Mouse (Mus musculus): ENCODE results near the gene Asgr1. TPM values are rescaled to one million over a fixed set of nuclear protein-coding genes. Genes with fewer than 3 reads are reported as not detected.

The Asgr1 gene
- polyA plus RNA-seq, 1 experiment from 2014 or later = 0.88 TPM

GRCm38 (mm10) chr11:70029130-70029801 is 24.6 kb upstream of the Asgr1 start:
- under 1% methylated on average over 20 of the region's 20 CpGs for WGBS
- ATAC-seq (replicated peaks; ENCODE audit: low FRiP score) = peak; percentile 93
- peaks cover 36% of the 10 kb centered on the region for H3K4me1 ChIP-seq (replicated peaks; ENCODE audit: control insufficient read depth, insufficient read depth, low read length)

GRCm38 (mm10) chr11:70029829-70030550 is 23.9 kb upstream of the Asgr1 start:
- DNase-seq (ENCODE audit: low spot score) (peak; percentile 69), ATAC-seq (replicated peaks; ENCODE audit: low FRiP score) (peak; percentile 38)
- no peaks in the 10 kb centered on the region for H3K9me3 ChIP-seq (ENCODE audit: control insufficient read depth, low read length)
- peaks cover 8% of the 10 kb centered on the region for H3K36me3 ChIP-seq (ENCODE audit: control insufficient read depth, insufficient read depth, low read length)
- H3K9ac ChIP-seq (ENCODE audit: low read length) = peak overlapping the region; percentile 49
- no peaks in the 10 kb centered on the region for H3K27me3 ChIP-seq (ENCODE audit: control insufficient read depth, insufficient read depth, low read length)
- H3K4me3 ChIP-seq (ENCODE audit: low read depth, low read length) = peak overlapping the region; percentile 14
- peak overlapping the region; percentile 83 for H3K27ac ChIP-seq (ENCODE audit: low read depth, low read length)
- WGBS = 34% methylated on average over 11 of the region's 11 CpGs
- H3K4me2 ChIP-seq (ENCODE audit: low read depth, low read length, severe bottlenecking) = peak overlapping the region; percentile 51
- peaks cover 34% of the 10 kb centered on the region for H3K4me1 ChIP-seq (replicated peaks; ENCODE audit: control insufficient read depth, insufficient read depth, low read length)

More at GRCm38 (mm10) chr11:70029130-70029801, 24.6 kb upstream of the Asgr1 start:
- no peaks in the 10 kb centered on the region for H3K9me3 ChIP-seq (ENCODE audit: control insufficient read depth, low read length)
- H3K36me3 ChIP-seq (ENCODE audit: control insufficient read depth, insufficient read depth, low read length) = peaks cover 8% of the 10 kb centered on the region
- peak overlapping the region; percentile 83 for H3K27ac ChIP-seq (ENCODE audit: low read depth, low read length)
- H3K9ac ChIP-seq (ENCODE audit: low read length) = no peak overlapping the region
- H3K4me3 ChIP-seq (ENCODE audit: low read depth, low read length) = peak overlapping the region; percentile 14
- H3K27me3 ChIP-seq (ENCODE audit: control insufficient read depth, insufficient read depth, low read length) = no peaks in the 10 kb centered on the region
- peak overlapping the region; percentile 51 for H3K4me2 ChIP-seq (ENCODE audit: low read depth, low read length, severe bottlenecking)
- DNase-seq (ENCODE audit: low spot score) = peak; percentile 98

GRCm38 (mm10) chr11:70030651-70031320 is 23.1 kb upstream of the Asgr1 start:
- peak overlapping the region; percentile 83; the same call in 1 of the 2 replicates for H3K27ac ChIP-seq (ENCODE audit: low read depth, low read length)
- peak overlapping the region; percentile 51; the same call in 1 of the 2 replicates for H3K4me2 ChIP-seq (ENCODE audit: low read depth, low read length, severe bottlenecking)
- no peak for ATAC-seq (replicated peaks; ENCODE audit: low FRiP score)
- DNase-seq (ENCODE audit: low spot score) = no peak
- peak overlapping the region; percentile 49 for H3K9ac ChIP-seq (ENCODE audit: low read length)
- H3K27me3 ChIP-seq (ENCODE audit: control insufficient read depth, insufficient read depth, low read length) = no peaks in the 10 kb centered on the region
- WGBS = 93% methylated on average over 28 of the region's 28 CpGs
- H3K9me3 ChIP-seq (ENCODE audit: control insufficient read depth, low read length) = no peaks in the 10 kb centered on the region
- H3K4me3 ChIP-seq (ENCODE audit: low read depth, low read length) = no peak overlapping the region
- H3K36me3 ChIP-seq (ENCODE audit: control insufficient read depth, insufficient read depth, low read length) = peaks cover 8% of the 10 kb centered on the region
- peaks cover 32% of the 10 kb centered on the region for H3K4me1 ChIP-seq (replicated peaks; ENCODE audit: control insufficient read depth, insufficient read depth, low read length)

DNA sequence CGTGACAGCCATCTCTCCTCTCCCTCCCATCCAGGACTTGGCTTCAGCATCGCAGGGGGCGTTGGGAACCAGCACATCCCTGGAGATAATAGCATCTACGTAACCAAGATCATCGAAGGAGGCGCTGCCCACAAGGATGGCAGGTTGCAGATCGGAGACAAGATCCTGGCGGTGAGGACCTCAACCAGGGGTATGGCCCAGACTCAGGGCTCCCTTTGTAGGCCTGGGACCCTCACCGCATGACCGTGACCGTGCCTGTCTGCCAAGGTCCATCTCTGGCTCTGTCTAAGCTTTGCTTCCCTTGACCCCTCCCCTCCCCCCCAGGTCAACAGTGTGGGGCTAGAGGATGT is 22.6 kb upstream of the Asgr1 start:
- WGBS = 98% methylated on average over 11 of the region's 11 CpGs

DNA sequence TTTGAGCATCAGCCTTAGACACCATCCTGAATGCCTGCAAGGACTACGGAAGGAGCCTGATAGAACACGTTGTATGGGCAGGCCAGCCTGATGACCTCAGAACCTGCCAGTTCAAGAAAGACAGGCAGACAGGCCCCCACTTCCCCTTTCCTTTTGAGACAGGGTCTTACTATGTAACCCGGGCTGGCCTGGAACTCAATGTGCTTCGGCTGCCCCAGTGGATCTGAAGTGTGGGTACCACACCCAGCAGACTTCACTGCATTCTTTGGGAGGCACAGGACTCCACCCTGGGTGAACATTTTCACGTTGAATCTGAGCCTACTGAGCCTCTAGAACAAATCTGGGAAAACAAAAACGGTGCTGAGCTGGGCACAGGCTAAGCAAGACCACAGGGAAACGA is 15.7 kb upstream of the Asgr1 start:
- ATAC-seq (replicated peaks; ENCODE audit: low FRiP score) (no peak), DNase-seq (ENCODE audit: low spot score) (no peak)
- Histone ChIP-seq H3K4me2 (ENCODE audit: low read depth, low read length, severe bottlenecking) (no peak overlapping the region), H3K36me3 (ENCODE audit: control insufficient read depth, insufficient read depth, low read length) (peaks cover 5% of the 10 kb centered on the region; the same call in 1 of the 2 replicates), H3K4me3 (ENCODE audit: low read depth, low read length) (no peak overlapping the region), H3K4me1 (replicated peaks; ENCODE audit: control insufficient read depth, insufficient read depth, low read length) (no peaks in the 10 kb centered on the region), H3K27ac (ENCODE audit: low read depth, low read length) (no peak overlapping the region), H3K9me3 (ENCODE audit: control insufficient read depth, low read length) (no peaks in the 10 kb centered on the region), H3K9ac (ENCODE audit: low read length) (no peak overlapping the region), H3K27me3 (ENCODE audit: control insufficient read depth, insufficient read depth, low read length) (no peaks in the 10 kb centered on the region)
- WGBS = 82% methylated on average over 7 of the region's 7 CpGs

More for the DNA sequence above, 22.6 kb upstream of the Asgr1 start:
- no peaks in the 10 kb centered on the region for H3K9me3 ChIP-seq (ENCODE audit: control insufficient read depth, low read length)
- peaks cover 8% of the 10 kb centered on the region for H3K36me3 ChIP-seq (ENCODE audit: control insufficient read depth, insufficient read depth, low read length)
- ATAC-seq (replicated peaks; ENCODE audit: low FRiP score) (no peak), DNase-seq (ENCODE audit: low spot score) (no peak)
- no peak overlapping the region for H3K4me3 ChIP-seq (ENCODE audit: low read depth, low read length)
- peaks cover 27% of the 10 kb centered on the region for H3K4me1 ChIP-seq (replicated peaks; ENCODE audit: control insufficient read depth, insufficient read depth, low read length)
- no peak overlapping the region for H3K4me2 ChIP-seq (ENCODE audit: low read depth, low read length, severe bottlenecking)
- no peak overlapping the region for H3K27ac ChIP-seq (ENCODE audit: low read depth, low read length)
- H3K27me3 ChIP-seq (ENCODE audit: control insufficient read depth, insufficient read depth, low read length) = no peaks in the 10 kb centered on the region
- H3K9ac ChIP-seq (ENCODE audit: low read length) = no peak overlapping the region

DNA sequence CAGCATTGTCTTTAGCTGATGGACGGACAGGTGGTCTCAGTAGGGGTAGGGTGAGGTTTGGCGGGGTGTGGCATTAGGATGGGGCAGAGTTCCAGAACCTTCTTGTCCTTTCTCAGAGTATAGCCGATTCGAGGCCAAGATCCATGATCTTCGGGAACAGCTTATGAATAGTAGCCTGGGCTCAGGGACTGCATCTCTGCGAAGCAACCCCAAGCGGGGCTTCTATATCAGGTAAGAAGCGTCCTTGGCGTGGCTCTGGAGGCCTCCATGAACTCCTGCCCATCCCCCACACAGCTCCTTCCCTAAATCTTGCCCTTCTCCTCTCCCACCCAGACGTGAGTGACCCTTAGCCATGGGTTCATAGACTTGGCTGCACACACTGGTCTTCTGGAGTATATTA is 14.3 kb upstream of the Asgr1 start:
- H3K9ac ChIP-seq (ENCODE audit: low read length) = no peak overlapping the region
- DNase-seq (ENCODE audit: low spot score) (no peak), ATAC-seq (replicated peaks; ENCODE audit: low FRiP score) (no peak)
- no peak overlapping the region for H3K4me3 ChIP-seq (ENCODE audit: low read depth, low read length)
- H3K4me2 ChIP-seq (ENCODE audit: low read depth, low read length, severe bottlenecking) = no peak overlapping the region
- peaks cover 5% of the 10 kb centered on the region; the same call in 1 of the 2 replicates for H3K36me3 ChIP-seq (ENCODE audit: control insufficient read depth, insufficient read depth, low read length)
- no peaks in the 10 kb centered on the region for H3K9me3 ChIP-seq (ENCODE audit: control insufficient read depth, low read length)
- H3K27me3 ChIP-seq (ENCODE audit: control insufficient read depth, insufficient read depth, low read length) = no peaks in the 10 kb centered on the region
- WGBS = 90% methylated on average over 10 of the region's 10 CpGs
- no peak overlapping the region for H3K27ac ChIP-seq (ENCODE audit: low read depth, low read length)
- H3K4me1 ChIP-seq (replicated peaks; ENCODE audit: control insufficient read depth, insufficient read depth, low read length) = no peaks in the 10 kb centered on the region

- H3K9me3 ChIP-seq (ENCODE audit: control insufficient read depth, low read length) = no peaks in the 10 kb centered on the region
- H3K4me3 ChIP-seq (ENCODE audit: low read depth, low read length) = no peak overlapping the region
- H3K27me3 ChIP-seq (ENCODE audit: control insufficient read depth, insufficient read depth, low read length) = no peaks in the 10 kb centered on the region
- WGBS = 91% methylated on average over 7 of the region's 7 CpGs
- H3K9ac ChIP-seq (ENCODE audit: low read length) = no peak overlapping the region
- H3K27ac ChIP-seq (ENCODE audit: low read depth, low read length) = no peak overlapping the region
- peaks cover 5% of the 10 kb centered on the region; the same call in 1 of the 2 replicates for H3K36me3 ChIP-seq (ENCODE audit: control insufficient read depth, insufficient read depth, low read length)
- no peak for ATAC-seq (replicated peaks; ENCODE audit: low FRiP score)
- H3K4me1 ChIP-seq (replicated peaks; ENCODE audit: control insufficient read depth, insufficient read depth, low read length) = no peaks in the 10 kb centered on the region
- DNase-seq (ENCODE audit: low spot score) = no peak
- no peak overlapping the region for H3K4me2 ChIP-seq (ENCODE audit: low read depth, low read length, severe bottlenecking)
These were observed 13.7 kb upstream of the Asgr1 start for GRCm38 (mm10) chr11:70040184-70040583.

GRCm38 (mm10) chr11:70042309-70043085 is 11.4 kb upstream of the Asgr1 start:
- WGBS = 89% methylated on average over 23 of the region's 23 CpGs
- H3K4me2 ChIP-seq (ENCODE audit: low read depth, low read length, severe bottlenecking) = no peak overlapping the region
- H3K4me1 ChIP-seq (replicated peaks; ENCODE audit: control insufficient read depth, insufficient read depth, low read length) = no peaks in the 10 kb centered on the region
- no peaks in the 10 kb centered on the region for H3K27me3 ChIP-seq (ENCODE audit: control insufficient read depth, insufficient read depth, low read length)
- no peak overlapping the region for H3K9ac ChIP-seq (ENCODE audit: low read length)
- no peaks in the 10 kb centered on the region for H3K9me3 ChIP-seq (ENCODE audit: control insufficient read depth, low read length)
- H3K36me3 ChIP-seq (ENCODE audit: control insufficient read depth, insufficient read depth, low read length) = peaks cover 5% of the 10 kb centered on the region; the same call in 1 of the 2 replicates
- no peak overlapping the region for H3K4me3 ChIP-seq (ENCODE audit: low read depth, low read length)
- DNase-seq (ENCODE audit: low spot score) (no peak), ATAC-seq (replicated peaks; ENCODE audit: low FRiP score) (no peak)
- H3K27ac ChIP-seq (ENCODE audit: low read depth, low read length) = no peak overlapping the region

All from forebrain, embryonic 11.5 days (tissue).